Mouse (Mus musculus) midbrain, embryonic 11.5 days (tissue): ENCODE data around the gene Atg7. TPM values are rescaled to one million over a fixed set of nuclear protein-coding genes. Genes with fewer than 3 reads are reported as not detected.
A peak's percentile ranks its signal among the peaks of the same experiment; 100 is the strongest.

Experiments used
- ATAC-seq: fragments of 200-750 bp; cut with Nextera tagmentation; 2 replicates; pipeline ENCODE4 v1.8.0; 2017; ENCODE audit warnings: moderate TSS enrichment, moderate library complexity; ENCODE audit not compliant: low FRiP score
- DNase-seq: peaks from one replicate; pipeline ENCODE4 v3.0.0; 2015; ENCODE audit warnings: low spot score; ENCODE audit errors: missing footprints
- H3K27ac ChIP-seq: fragments of 300-500 bp; sonication (generic); 2 replicates; pipeline ENCODE4 v1.5.1; 2014; ENCODE audit warnings: low read depth, low read length
- H3K27me3 ChIP-seq: fragments of 300-500 bp; sonication (generic); 2 replicates; pipeline ENCODE4 v1.6.1; 2014; ENCODE audit warnings: mild to moderate bottlenecking, low read length, moderate library complexity, mixed read lengths; ENCODE audit not compliant: control insufficient read depth, insufficient read depth
- H3K36me3 ChIP-seq: fragments of 300-500 bp; sonication (generic); 2 replicates; pipeline ENCODE4 v1.6.1; 2014; ENCODE audit warnings: mild to moderate bottlenecking, low read length, moderate library complexity, mixed read lengths; ENCODE audit not compliant: control insufficient read depth, insufficient read depth
- H3K4me1 ChIP-seq: fragments of 300-500 bp; sonication (generic); 2 replicates; pipeline ENCODE4 v1.6.1; 2014; ENCODE audit warnings: low read length; ENCODE audit not compliant: control insufficient read depth, insufficient read depth
- H3K4me2 ChIP-seq: fragments of 300-500 bp; sonication (generic); 2 replicates; pipeline ENCODE4 v1.6.1; 2014; ENCODE audit warnings: mild to moderate bottlenecking, moderate library complexity
- H3K4me3 ChIP-seq: fragments of 300-500 bp; sonication (generic); 2 replicates; pipeline ENCODE4 v1.5.1; 2014; ENCODE audit warnings: low read depth, low read length
- H3K9ac ChIP-seq: fragments of 300-500 bp; sonication (generic); 2 replicates; pipeline ENCODE4 v1.6.1; 2014; ENCODE audit warnings: low read length
- H3K9me3 ChIP-seq: fragments of 300-500 bp; sonication (generic); 2 replicates; pipeline ENCODE4 v1.6.1; 2016; ENCODE audit warnings: low read length; ENCODE audit not compliant: control insufficient read depth
- WGBS: fragments of 180-500 bp; shearing (Covaris S2); extraction: QIAGEN DNeasy Blood & Tissue Kit; methylation state at CpG from one replicate; pipeline ENCODE4 v1.1.7; 2014; 5-methylcytosine and 5-hydroxymethylcytosine counted together
- polyA plus RNA-seq: library from polyadenylated mRNA; unstranded; fragments of >200 nt; fragmentation: Nextera tagmentation; extraction: Ambion mirVana; gene quantifications from 2 replicates; pipeline ENCODE4 v1.2.1, GENCODE M21; 2014

Atg7 gene
- polyA plus RNA-seq, 1 experiment from 2014 or later: 17.6 TPM

DNA sequence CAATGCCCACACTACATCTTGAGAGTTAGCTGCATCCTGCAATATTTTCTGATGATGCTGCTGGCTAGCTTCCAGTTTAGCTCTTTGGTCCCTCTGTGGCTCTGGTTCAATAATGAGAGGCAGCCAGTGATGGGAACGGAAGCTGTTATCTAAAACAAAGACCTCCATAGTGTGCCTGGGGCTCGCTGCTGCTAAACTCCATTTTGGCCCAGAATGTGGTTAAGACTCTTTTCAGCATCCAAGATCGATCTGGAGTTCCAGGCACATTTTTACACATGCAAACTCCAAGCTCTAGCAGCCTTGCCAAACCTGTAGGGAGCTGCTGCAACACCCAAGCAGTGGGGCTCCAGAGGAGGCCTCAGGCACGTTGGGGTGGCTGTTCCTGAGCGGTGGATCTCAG lies 76.2 kb downstream of the Atg7 start:
- no peak for ATAC-seq
- Histone ChIP-seq H3K4me1 (peaks cover 12% of the 10 kb centered on the region), H3K9ac (no peak overlapping the region), H3K4me3 (no peak overlapping the region), H3K27ac (no peak overlapping the region), H3K4me2 (no peak overlapping the region), H3K9me3 (no peaks in the 10 kb centered on the region), H3K27me3 (no peaks in the 10 kb centered on the region), H3K36me3 (no peaks in the 10 kb centered on the region)
- 75% methylated on average over 5 of the region's 5 CpGs for WGBS
- DNase-seq: peak; percentile 19

- Histone ChIP-seq H3K27ac (no peak overlapping the region), H3K4me1 (peaks cover 7% of the 10 kb centered on the region), H3K4me2 (no peak overlapping the region), H3K36me3 (no peaks in the 10 kb centered on the region), H3K4me3 (no peak overlapping the region), H3K9me3 (no peaks in the 10 kb centered on the region), H3K9ac (no peak overlapping the region), H3K27me3 (no peaks in the 10 kb centered on the region)
- 85% methylated on average over 8 of the region's 8 CpGs for WGBS
- ATAC-seq: no peak
- peak; percentile 35 for DNase-seq
Measured at GRCm38 (mm10) chr6:114719665-114720064, 76.8 kb downstream of the Atg7 start.

DNA sequence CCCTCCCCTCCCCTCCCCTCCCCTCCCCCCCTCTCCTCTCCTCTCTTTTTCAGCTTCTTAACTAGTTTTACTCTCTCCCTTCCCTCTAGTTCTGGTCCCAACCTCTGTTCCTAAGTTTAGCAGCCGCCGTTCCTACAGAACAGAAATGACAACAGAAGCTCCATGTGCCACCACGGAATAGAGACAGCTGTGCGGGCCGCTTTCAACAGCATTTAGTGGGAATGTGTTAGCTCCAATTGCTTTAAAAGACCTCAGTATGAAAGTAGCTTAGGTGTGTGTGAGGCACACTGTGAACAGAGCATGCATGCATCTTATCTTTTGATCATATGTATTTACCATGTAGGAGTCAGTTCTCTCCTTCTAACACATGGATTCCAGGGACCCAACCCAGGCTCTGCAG lies 79.1 kb downstream of the Atg7 start:
- Histone ChIP-seq H3K27ac (no peak overlapping the region), H3K27me3 (no peaks in the 10 kb centered on the region), H3K4me1 (peaks cover 3% of the 10 kb centered on the region), H3K9me3 (no peaks in the 10 kb centered on the region), H3K9ac (no peak overlapping the region), H3K4me3 (no peak overlapping the region), H3K36me3 (no peaks in the 10 kb centered on the region), H3K4me2 (no peak overlapping the region)
- ATAC-seq (no peak), DNase-seq (no peak)
- WGBS: 90% methylated on average over 5 of the region's 5 CpGs

- Histone ChIP-seq H3K4me2 (no peak overlapping the region), H3K4me3 (no peak overlapping the region), H3K27me3 (no peaks in the 10 kb centered on the region), H3K9ac (no peak overlapping the region), H3K36me3 (no peaks in the 10 kb centered on the region), H3K4me1 (peaks cover 3% of the 10 kb centered on the region), H3K27ac (no peak overlapping the region), H3K9me3 (no peaks in the 10 kb centered on the region)
- 30% methylated on average over 9 of the region's 9 CpGs for WGBS
- ATAC-seq (0 out of 2 replicates have a peak, but pooled peaks have one; percentile 30), DNase-seq (peak; percentile 96)
Measured at GRCm38 (mm10) chr6:114723925-114724324, 81.0 kb downstream of the Atg7 start.

GRCm38 (mm10) chr6:114724351-114724750 lies 81.5 kb downstream of the Atg7 start:
- H3K9ac ChIP-seq: no peak overlapping the region
- no peak overlapping the region for H3K4me2 ChIP-seq
- no peak overlapping the region for H3K4me3 ChIP-seq
- ATAC-seq (no peak), DNase-seq (peak; percentile 77)
- no peaks in the 10 kb centered on the region for H3K9me3 ChIP-seq
- H3K4me1 ChIP-seq: peaks cover 3% of the 10 kb centered on the region
- no peaks in the 10 kb centered on the region for H3K36me3 ChIP-seq
- H3K27ac ChIP-seq: no peak overlapping the region
- 87% methylated on average over 7 of the region's 7 CpGs for WGBS
- H3K27me3 ChIP-seq: no peaks in the 10 kb centered on the region

DNA sequence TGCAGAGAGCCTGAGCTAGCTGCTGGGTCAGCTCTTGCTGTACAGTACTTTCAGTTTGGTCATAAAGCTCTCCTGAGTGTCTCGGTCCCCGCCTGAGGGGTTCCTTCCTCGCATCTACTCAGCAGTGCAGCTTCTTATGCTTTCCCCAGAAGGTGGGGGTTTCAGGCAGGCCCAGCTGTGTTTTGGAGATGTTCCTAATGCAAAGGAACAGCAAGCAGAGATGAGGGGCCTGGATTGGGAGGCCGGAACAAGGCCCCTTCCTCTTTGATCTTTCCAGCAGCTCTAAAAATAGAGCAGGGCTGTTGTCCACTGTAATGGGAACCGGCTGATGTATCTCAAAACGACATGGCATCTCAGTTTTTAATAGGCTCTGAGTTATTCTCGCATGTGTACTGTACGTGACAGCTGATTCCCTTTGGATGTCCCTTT lies 82.3 kb downstream of the Atg7 start:
- DNase-seq: peak; percentile 80

GRCm38 (mm10) chr6:114726681-114727080 lies 83.8 kb downstream of the Atg7 start:
- no peaks in the 10 kb centered on the region for H3K36me3 ChIP-seq
- H3K27me3 ChIP-seq: no peaks in the 10 kb centered on the region
- H3K9me3 ChIP-seq: no peaks in the 10 kb centered on the region
- peak; percentile 74 for DNase-seq
- no peak overlapping the region for H3K9ac ChIP-seq
- H3K4me1 ChIP-seq: peaks cover 3% of the 10 kb centered on the region
- no peak overlapping the region for H3K27ac ChIP-seq
- H3K4me3 ChIP-seq: no peak overlapping the region
- H3K4me2 ChIP-seq: no peak overlapping the region
- no peak for ATAC-seq
- WGBS: 68% methylated on average over 11 of the region's 11 CpGs

More for the DNA sequence above, 82.3 kb downstream of the Atg7 start:
- no peak overlapping the region for H3K4me3 ChIP-seq
- H3K4me1 ChIP-seq: peaks cover 3% of the 10 kb centered on the region
- no peaks in the 10 kb centered on the region for H3K36me3 ChIP-seq
- no peaks in the 10 kb centered on the region for H3K27me3 ChIP-seq
- WGBS: 75% methylated on average over 8 of the region's 8 CpGs
- no peak for ATAC-seq
- 0 out of 2 replicates have a peak overlapping the region, but pooled peaks have one; percentile 36 for H3K9ac ChIP-seq
- no peak overlapping the region for H3K27ac ChIP-seq
- H3K9me3 ChIP-seq: no peaks in the 10 kb centered on the region
- no peak overlapping the region for H3K4me2 ChIP-seq

- Histone ChIP-seq H3K4me2 (no peak overlapping the region), H3K36me3 (no peaks in the 10 kb centered on the region), H3K4me1 (no peaks in the 10 kb centered on the region; the same call in 1 of the 2 replicates), H3K9ac (no peak overlapping the region), H3K9me3 (no peaks in the 10 kb centered on the region), H3K27ac (no peak overlapping the region), H3K27me3 (peaks cover 4% of the 10 kb centered on the region; the same call in 1 of the 2 replicates), H3K4me3 (no peak overlapping the region)
- WGBS: 71% methylated on average over 5 of the region's 5 CpGs
- ATAC-seq: no peak
- DNase-seq: no peak
Measured at GRCm38 (mm10) chr6:114733156-114733555, 90.3 kb downstream of the Atg7 start.

DNA sequence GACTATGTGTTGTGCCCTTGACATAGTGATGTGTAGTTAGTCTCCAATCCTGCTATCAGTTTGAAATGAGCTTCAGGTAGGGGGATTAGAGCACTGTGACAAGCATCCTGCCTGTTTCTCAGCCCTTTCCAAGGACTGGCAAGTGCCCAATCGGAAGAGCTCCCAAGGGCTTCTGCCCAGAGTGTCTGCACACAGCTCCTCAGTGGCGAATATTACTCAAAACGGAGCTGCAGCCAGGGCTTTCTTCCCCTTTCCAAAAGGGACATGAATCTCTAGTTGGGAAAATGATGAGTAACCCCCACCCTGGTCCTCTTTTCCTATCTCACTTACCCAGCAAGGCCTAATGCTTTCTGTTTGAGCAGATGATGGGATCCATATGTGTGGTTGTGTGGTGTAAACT lies 90.8 kb downstream of the Atg7 start:
- no peak for ATAC-seq
- no peak overlapping the region for H3K4me3 ChIP-seq
- 79% methylated on average over 3 of the region's 3 CpGs for WGBS
- H3K27me3 ChIP-seq: peaks cover 4% of the 10 kb centered on the region; the same call in 1 of the 2 replicates
- DNase-seq: no peak
- H3K9me3 ChIP-seq: no peaks in the 10 kb centered on the region
- no peak overlapping the region for H3K9ac ChIP-seq
- no peaks in the 10 kb centered on the region; the same call in 1 of the 2 replicates for H3K4me1 ChIP-seq
- H3K36me3 ChIP-seq: no peaks in the 10 kb centered on the region
- no peak overlapping the region for H3K4me2 ChIP-seq
- H3K27ac ChIP-seq: no peak overlapping the region
